Mouse (Mus musculus) lung, postnatal 0 days (tissue): ENCODE measurements around the gene Rara.

ENCODE experiments used
- CTCF ChIP-seq: IDR thresholded peaks from 2 replicates; pipeline ENCODE4 v1.5.1; 2016; ENCODE audit warnings: antibody characterized with exemption, mild to moderate bottlenecking
- EP300 ChIP-seq: IDR thresholded peaks from 2 replicates; pipeline ENCODE4 v1.6.1; 2016; ENCODE audit warnings: antibody characterized with exemption, mild to moderate bottlenecking, control low read depth

DNA sequence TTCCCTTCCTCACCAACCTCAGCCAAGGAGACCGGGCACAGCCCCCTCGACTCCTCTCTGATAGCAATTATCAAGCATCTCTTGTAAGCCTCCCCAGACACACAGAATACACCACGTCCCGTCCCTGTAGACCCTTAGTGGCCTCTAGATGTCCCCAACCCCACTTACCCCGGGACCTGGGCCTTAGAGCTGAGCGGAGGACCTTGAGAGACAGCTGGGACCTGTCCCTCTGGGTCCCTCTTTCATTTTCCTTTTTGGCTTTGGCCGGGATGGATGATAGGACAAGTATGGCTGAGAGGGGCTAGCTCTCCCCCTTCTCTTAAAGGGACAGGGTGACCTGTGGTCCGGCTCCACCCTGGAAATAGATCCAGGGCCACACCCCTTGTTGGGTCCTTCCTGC is 55.9 kb downstream of the Rara start:
- TF ChIP-seq CTCF (no peak), EP300 (no peak)
